Mouse (Mus musculus) stomach, embryonic 16.5 days (tissue): Measurements from ENCODE around the gene Adgrg6. TPM values are rescaled to one million over a fixed set of nuclear protein-coding genes. Genes with fewer than 3 reads are reported as not detected.

Experiments used
- ATAC-seq: fragments of 200-750 bp; cut with Nextera tagmentation; 2 replicates; pipeline ENCODE4 v1.8.0; 2017; ENCODE audit warnings: moderate number of reproducible peaks, moderate TSS enrichment; ENCODE audit not compliant: insufficient read depth, low FRiP score
- H3K27ac ChIP-seq: fragments of 300-500 bp; sonication (generic); 2 replicates; pipeline ENCODE4 v1.5.1; 2014; ENCODE audit warnings: low read length
- H3K27me3 ChIP-seq: fragments of 300-500 bp; sonication (generic); 2 replicates; pipeline ENCODE4 v1.6.1; 2014; ENCODE audit warnings: low read length, control low read depth, mixed read lengths; ENCODE audit not compliant: control insufficient read depth, insufficient read depth
- H3K36me3 ChIP-seq: fragments of 300-500 bp; sonication (generic); 2 replicates; pipeline ENCODE4 v1.6.1; 2014; ENCODE audit warnings: low read length; ENCODE audit not compliant: control insufficient read depth, insufficient read depth
- H3K4me1 ChIP-seq: fragments of 300-500 bp; sonication (generic); 2 replicates; pipeline ENCODE4 v1.6.1; 2014; ENCODE audit warnings: low read length, control low read depth, mixed read lengths; ENCODE audit not compliant: control insufficient read depth, insufficient read depth
- H3K4me2 ChIP-seq: fragments of 300-500 bp; sonication (generic); 2 replicates; pipeline ENCODE4 v1.6.1; 2014; ENCODE audit warnings: low read depth, low read length, mixed read lengths
- H3K4me3 ChIP-seq: fragments of 300-500 bp; sonication (generic); replicated peaks from 2 replicates; pipeline ENCODE4 v1.5.1; 2014; ENCODE audit warnings: mild to moderate bottlenecking, low read length
- H3K9ac ChIP-seq: fragments of 300-500 bp; sonication (generic); 2 replicates; pipeline ENCODE4 v1.6.1; 2014; ENCODE audit warnings: low read length
- H3K9me3 ChIP-seq: fragments of 300-500 bp; sonication (generic); replicated peaks from 2 replicates; pipeline ENCODE4 v1.6.1; 2016; ENCODE audit warnings: low read length, control low read depth; ENCODE audit not compliant: control insufficient read depth
- WGBS: fragments of 180-500 bp; shearing (Covaris S2); extraction: QIAGEN DNeasy Blood & Tissue Kit; methylation state at CpG from one replicate; pipeline ENCODE4 v1.1.7; 2014; 5-methylcytosine and 5-hydroxymethylcytosine counted together
- polyA plus RNA-seq: library from polyadenylated mRNA; unstranded; fragments of >200 nt; fragmentation: Nextera tagmentation; extraction: Ambion mirVana; gene quantifications from 2 replicates; pipeline ENCODE4 v1.2.1, GENCODE M21; 2015

Adgrg6 gene
- polyA plus RNA-seq, 1 experiment from 2014 or later: 4.1 TPM

DNA sequence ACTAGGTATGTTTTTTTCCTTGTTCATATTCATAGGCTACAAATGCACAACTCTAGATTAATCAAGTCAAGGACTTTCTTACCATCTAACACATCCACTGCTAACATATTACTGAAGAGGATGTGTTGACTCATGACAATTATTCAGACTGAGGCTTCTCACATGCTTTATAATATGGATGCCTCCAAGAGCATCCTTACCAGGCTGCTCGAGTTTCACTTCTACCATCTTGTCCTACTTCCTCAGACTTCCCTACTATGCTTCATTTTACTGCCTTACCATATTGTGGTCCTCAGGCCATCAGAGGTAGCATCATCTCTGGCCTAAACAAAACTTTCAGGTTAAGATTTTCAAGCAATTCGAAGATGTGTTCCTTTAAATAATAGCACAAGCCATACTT, 69.8 kb downstream of the Adgrg6 start:
- H3K4me3 ChIP-seq: no peak overlapping the region
- no peaks in the 10 kb centered on the region for H3K27me3 ChIP-seq
- H3K9me3 ChIP-seq: no peaks in the 10 kb centered on the region
- no peak overlapping the region for H3K4me2 ChIP-seq
- ATAC-seq: no peak
- H3K27ac ChIP-seq: no peak overlapping the region
- WGBS: 85% methylated on average over 2 of the region's 2 CpGs
- no peak overlapping the region for H3K9ac ChIP-seq
- H3K4me1 ChIP-seq: no peaks in the 10 kb centered on the region
- H3K36me3 ChIP-seq: no peaks in the 10 kb centered on the region

DNA sequence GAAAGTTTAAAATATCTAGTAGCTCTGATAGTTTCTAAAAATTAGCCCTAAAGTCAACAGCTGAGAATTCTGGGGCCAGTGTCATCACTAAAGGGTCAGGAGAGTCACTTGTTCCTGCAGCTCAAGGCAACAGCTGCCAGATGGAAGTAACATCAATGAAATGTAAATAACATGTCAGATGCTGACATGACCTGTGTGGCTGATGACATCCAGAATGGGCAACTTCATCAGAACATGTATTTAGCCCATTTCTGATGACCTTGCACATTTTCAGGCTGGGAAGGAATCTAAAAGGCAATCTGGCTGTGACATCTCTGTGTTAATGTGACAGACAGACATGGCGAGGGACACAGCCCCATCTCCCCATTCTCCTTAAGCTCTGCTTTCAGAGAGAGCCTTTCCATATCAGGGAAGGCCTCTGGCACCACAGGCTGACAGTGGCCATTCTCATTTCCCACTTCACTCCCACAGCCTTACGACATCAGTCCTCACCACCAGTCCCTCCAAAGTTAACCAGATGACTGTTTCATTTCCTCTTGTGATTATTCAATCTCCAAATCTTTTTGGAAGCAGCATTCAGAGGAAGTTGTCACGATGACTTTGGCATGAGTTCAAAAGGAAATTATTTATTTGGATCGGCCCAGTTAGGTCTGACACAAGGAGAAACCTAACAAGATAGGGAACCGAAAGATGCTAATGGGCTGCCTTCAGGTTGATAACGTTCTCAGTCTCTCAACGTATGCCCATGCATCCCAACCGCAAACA, 70.7 kb downstream of the Adgrg6 start:
- no peak overlapping the region for H3K9ac ChIP-seq
- no peaks in the 10 kb centered on the region for H3K27me3 ChIP-seq
- H3K4me1 ChIP-seq: no peaks in the 10 kb centered on the region
- ATAC-seq: no peak
- no peaks in the 10 kb centered on the region for H3K9me3 ChIP-seq
- H3K4me2 ChIP-seq: no peak overlapping the region
- no peak overlapping the region for H3K27ac ChIP-seq
- 64% methylated on average over 8 of the region's 8 CpGs for WGBS
- no peaks in the 10 kb centered on the region for H3K36me3 ChIP-seq
- no peak overlapping the region for H3K4me3 ChIP-seq

DNA sequence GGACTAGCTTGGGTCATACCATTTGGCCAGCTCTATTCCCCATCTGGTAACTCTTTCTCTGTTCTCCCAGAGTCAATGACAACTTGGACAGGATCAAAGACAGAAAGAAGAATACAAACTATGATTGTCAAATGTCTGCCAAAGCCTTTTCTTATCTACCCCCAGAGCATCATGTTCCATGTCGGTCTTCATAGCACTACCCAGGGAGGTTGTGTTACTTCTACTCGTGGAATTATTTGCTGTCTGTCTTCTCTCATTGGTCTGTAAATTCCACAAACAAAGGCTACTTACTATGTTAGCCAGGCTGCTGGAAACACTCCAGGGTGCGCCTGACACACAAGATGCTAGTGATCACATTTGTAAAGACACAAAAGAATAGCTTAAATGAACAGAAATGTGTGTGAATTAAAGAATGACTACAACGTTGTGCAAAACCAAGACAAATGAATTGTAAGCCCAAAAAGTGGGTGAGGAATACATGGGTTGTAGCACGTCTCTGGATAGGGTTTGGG, 74.4 kb downstream of the Adgrg6 start:
- H3K27ac ChIP-seq: no peak overlapping the region

DNA sequence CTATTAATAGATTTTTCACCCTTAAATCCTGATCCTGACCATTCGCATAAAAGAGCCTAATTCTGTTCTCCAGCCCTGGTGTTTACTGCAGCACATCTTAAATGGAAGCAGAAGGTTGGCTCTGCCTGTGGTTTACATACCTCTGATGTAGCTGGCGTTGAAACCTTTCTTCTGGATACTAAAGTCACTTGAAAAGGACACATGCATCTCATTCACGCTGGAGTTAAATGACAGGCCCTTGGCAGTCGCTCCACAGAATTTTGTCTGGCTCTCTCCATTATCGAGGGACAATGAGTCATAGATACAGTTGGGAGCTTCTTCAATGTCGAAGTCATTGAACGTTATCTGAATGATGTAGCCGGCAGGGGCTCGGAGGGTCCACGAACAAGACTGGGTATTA, 76.8 kb downstream of the Adgrg6 start:
- Histone ChIP-seq H3K4me3 (no peak overlapping the region), H3K9ac (no peak overlapping the region), H3K36me3 (no peaks in the 10 kb centered on the region), H3K4me1 (no peaks in the 10 kb centered on the region), H3K4me2 (no peak overlapping the region), H3K27ac (no peak overlapping the region), H3K9me3 (no peaks in the 10 kb centered on the region), H3K27me3 (no peaks in the 10 kb centered on the region)
- no peak for ATAC-seq
- 82% methylated on average over 10 of the region's 10 CpGs for WGBS

More for the DNA sequence above, 74.4 kb downstream of the Adgrg6 start:
- ATAC-seq: no peak
- Histone ChIP-seq H3K4me3 (no peak overlapping the region), H3K36me3 (no peaks in the 10 kb centered on the region), H3K4me2 (no peak overlapping the region), H3K9me3 (no peaks in the 10 kb centered on the region), H3K4me1 (no peaks in the 10 kb centered on the region), H3K27me3 (no peaks in the 10 kb centered on the region), H3K9ac (no peak overlapping the region)
- WGBS: 60% methylated on average over 5 of the region's 5 CpGs

DNA sequence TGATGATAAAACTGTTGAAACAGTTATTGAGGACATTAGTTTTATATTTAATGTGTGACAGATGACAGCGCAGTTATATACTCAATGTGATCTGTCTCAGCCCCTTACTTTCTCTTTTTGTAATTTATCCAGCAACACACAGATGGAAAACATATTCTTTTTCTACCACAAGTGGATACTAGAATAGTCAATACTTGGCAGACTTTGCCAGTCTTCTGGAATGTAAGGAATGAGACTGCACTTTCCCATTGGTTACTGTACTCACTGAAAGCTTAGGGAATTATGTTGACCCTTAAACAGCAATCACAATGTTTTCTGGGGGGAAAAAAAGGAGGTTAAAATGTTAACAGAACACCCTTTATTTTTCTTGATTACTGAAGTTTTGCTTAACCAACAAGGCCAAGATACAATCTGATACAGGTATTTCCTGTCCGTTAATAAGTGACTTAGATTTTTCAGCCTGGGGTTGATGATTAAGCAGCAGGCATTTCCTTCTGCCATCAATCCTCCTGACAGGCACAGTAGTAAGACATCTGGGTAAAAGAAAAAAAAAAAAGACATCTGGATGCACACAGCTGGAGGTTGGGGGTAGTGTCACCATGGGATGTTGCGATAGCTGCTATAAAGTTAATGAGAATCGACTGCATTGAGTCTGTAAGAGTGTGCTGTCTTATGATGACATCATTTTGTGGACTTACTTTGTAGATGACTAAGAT, 81.5 kb downstream of the Adgrg6 start:
- Histone ChIP-seq H3K4me2 (no peak overlapping the region), H3K27ac (no peak overlapping the region), H3K9me3 (no peaks in the 10 kb centered on the region), H3K9ac (no peak overlapping the region), H3K4me1 (no peaks in the 10 kb centered on the region), H3K4me3 (no peak overlapping the region), H3K27me3 (no peaks in the 10 kb centered on the region), H3K36me3 (no peaks in the 10 kb centered on the region)
- WGBS: 43% methylated on average over 4 of the region's 4 CpGs
- ATAC-seq: peak; percentile 53; the same call in 1 of the 2 replicates

DNA sequence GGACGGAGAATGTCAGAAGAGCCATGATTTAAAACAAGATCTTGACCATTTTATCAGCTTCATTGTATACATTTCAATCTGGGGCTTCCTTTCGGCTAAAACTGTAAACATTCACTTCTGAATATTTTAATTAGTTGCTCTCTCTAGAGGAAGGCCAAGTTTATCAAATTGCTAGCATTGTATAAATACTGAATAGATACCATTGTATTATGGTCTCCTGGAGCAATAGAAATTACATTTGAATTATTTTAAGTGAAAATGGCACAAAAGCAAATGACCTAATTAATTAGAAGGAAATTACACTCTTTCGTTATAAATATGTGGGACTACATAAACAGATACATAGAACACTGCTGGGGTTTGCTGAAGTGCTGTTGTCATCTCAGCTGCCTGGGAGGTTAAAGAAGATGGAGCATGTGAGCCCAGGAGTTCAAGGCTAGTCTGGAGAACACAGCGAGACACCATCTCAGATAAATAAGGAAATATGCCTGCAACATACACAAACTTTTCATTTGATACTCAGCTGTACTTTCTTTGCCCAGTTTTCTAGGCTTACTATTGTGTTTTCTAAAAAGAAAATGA, 84.4 kb downstream of the Adgrg6 start:
- 62% methylated on average over 4 of the region's 4 CpGs for WGBS

DNA sequence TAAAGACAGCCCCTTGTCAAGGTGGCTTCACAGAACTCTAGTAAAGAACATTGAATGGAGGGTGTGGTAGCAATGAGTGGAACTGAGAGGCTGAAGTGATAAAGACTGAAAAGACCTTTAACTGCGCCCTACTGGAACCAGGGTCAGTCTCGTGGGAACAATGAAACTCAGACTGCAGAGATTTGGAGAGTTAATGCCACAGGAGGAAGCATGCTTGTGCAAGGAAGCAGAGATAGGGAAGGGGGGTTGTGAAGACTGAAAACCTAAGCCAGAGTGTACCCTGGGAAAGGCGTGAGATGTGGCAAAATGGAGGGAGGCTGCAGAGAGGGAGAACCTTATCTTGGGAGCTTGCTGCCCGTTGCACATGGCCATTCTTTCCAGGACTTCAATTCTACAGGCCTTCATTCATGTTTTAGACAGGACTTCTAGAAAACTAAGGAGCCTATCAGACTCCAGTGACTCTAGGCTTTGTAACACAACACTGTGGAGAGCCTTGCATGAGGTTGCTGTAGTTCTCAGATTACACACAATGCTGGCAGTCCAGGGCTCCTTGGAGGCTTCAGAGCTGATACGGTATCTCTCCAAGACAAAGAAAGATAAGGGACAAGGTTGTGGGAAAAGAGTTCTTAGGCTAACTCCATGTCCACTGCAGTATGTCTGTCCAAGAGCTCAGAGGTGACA, 85.1 kb downstream of the Adgrg6 start:
- H3K4me1 ChIP-seq: no peaks in the 10 kb centered on the region
- H3K27ac ChIP-seq: no peak overlapping the region
- H3K27me3 ChIP-seq: no peaks in the 10 kb centered on the region
- H3K4me3 ChIP-seq: no peak overlapping the region
- H3K4me2 ChIP-seq: no peak overlapping the region
- H3K9ac ChIP-seq: no peak overlapping the region
- H3K36me3 ChIP-seq: no peaks in the 10 kb centered on the region
- WGBS: 48% methylated on average over 5 of the region's 5 CpGs
- H3K9me3 ChIP-seq: no peaks in the 10 kb centered on the region
- no peak for ATAC-seq

More for the DNA sequence above, 84.4 kb downstream of the Adgrg6 start:
- Histone ChIP-seq H3K36me3 (no peaks in the 10 kb centered on the region), H3K9me3 (no peaks in the 10 kb centered on the region), H3K4me1 (no peaks in the 10 kb centered on the region), H3K27ac (no peak overlapping the region), H3K9ac (no peak overlapping the region), H3K4me2 (no peak overlapping the region), H3K4me3 (no peak overlapping the region), H3K27me3 (no peaks in the 10 kb centered on the region)
- ATAC-seq: no peak

DNA sequence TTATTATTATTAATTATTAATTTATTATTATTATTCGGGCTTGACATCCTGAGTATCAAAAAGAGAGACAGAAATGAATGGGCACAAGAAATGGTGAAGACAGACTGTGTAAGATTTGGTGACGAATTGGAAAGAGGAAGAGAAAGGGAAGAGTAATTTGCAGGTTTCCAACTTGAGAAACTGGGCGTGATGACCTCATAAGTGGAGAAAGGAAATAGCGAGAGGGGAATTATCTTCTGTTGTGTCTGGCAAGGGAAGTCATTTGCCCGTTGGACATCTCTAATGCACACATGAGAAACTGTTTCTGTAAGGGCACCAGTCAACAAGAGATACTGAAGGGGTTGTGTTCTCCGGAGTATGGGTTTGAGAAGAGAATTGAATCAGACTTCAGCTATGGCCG, 85.6 kb downstream of the Adgrg6 start:
- no peaks in the 10 kb centered on the region for H3K36me3 ChIP-seq

More for the DNA sequence above, 85.6 kb downstream of the Adgrg6 start:
- Histone ChIP-seq H3K9ac (no peak overlapping the region), H3K4me2 (no peak overlapping the region), H3K9me3 (no peaks in the 10 kb centered on the region), H3K4me1 (no peaks in the 10 kb centered on the region), H3K27me3 (no peaks in the 10 kb centered on the region), H3K4me3 (no peak overlapping the region), H3K27ac (no peak overlapping the region)
- no peak for ATAC-seq
- 80% methylated on average over 7 of the region's 7 CpGs for WGBS
